11 mouse cellular contexts compared by ENCODE assay signal in genomic region chr11:94407803-94408321, GRCm38 (mm10). TPM values are rescaled to one million over a fixed set of nuclear protein-coding genes. Genes with fewer than 3 reads are reported as not detected.
DNase-seq lines count a peak whose midpoint lies in the region; ATAC-seq and TF ChIP-seq lines count a peak whose summit lies in the region.
"Had no signal": no experiment of that assay in that cellular context is flagged by ENCODE, and none has a peak within 500 bp of the region (broad histone marks: within the 10 kb centered on the region; RNA-seq: fewer than 3 reads in every experiment).

No protein-coding gene starts in this region.

- no peak overlapping the region for H3K4me2 ChIP-seq in intestine, embryonic 15.5 days (replicated peaks)
- H3K4me2 ChIP-seq in intestine, postnatal 0 days (replicated peaks; ENCODE audit: low read depth) = no peak overlapping the region
- no peak overlapping the region for H3K4me2 ChIP-seq in forebrain, postnatal 0 days (ENCODE audit: low read depth)
- H3K4me2 ChIP-seq in midbrain, embryonic 13.5 days (replicated peaks) = peak overlapping the region; percentile 22; the same call in 1 of the 2 replicates

- 50% methylated on average over 11 of the region's 11 CpGs for WGBS in intestine, embryonic 15.5 days
- 65% methylated on average over 11 of the region's 11 CpGs for WGBS in intestine, postnatal 0 days
- 25% methylated on average over 11 of the region's 11 CpGs for WGBS in forebrain, postnatal 0 days
- 13% methylated on average over 11 of the region's 11 CpGs for WGBS in midbrain, embryonic 13.5 days

- no peak for ATAC-seq in intestine, embryonic 15.5 days
- no peak for ATAC-seq in intestine, postnatal 0 days
- ATAC-seq in forebrain, postnatal 0 days = peak; percentile 79
- ATAC-seq in midbrain, embryonic 13.5 days = peak; percentile 80

- no peak overlapping the region for H3K4me3 ChIP-seq in intestine, embryonic 15.5 days (replicated peaks)
- H3K4me3 ChIP-seq in intestine, postnatal 0 days (ENCODE audit: low read depth, low read length) = no peak overlapping the region
- H3K4me3 ChIP-seq in forebrain, postnatal 0 days (ENCODE audit: low read depth, low read length) = no peak overlapping the region
- no peak overlapping the region for H3K4me3 ChIP-seq in midbrain, embryonic 13.5 days (replicated peaks)

- peaks cover 5% of the 10 kb centered on the region; the same call in 1 of the 2 replicates for H3K36me3 ChIP-seq in intestine, embryonic 15.5 days
- no peaks in the 10 kb centered on the region for H3K36me3 ChIP-seq in intestine, postnatal 0 days (ENCODE audit: control insufficient read depth, insufficient read depth)
- peaks cover 9% of the 10 kb centered on the region; the same call in 1 of the 2 replicates for H3K36me3 ChIP-seq in forebrain, postnatal 0 days (ENCODE audit: insufficient read depth)
- peaks cover 25% of the 10 kb centered on the region for H3K36me3 ChIP-seq in midbrain, embryonic 13.5 days

- peaks cover 25% of the 10 kb centered on the region for H3K4me1 ChIP-seq in intestine, embryonic 15.5 days (replicated peaks)
- H3K4me1 ChIP-seq in intestine, postnatal 0 days (replicated peaks; ENCODE audit: control insufficient read depth, insufficient read depth, low read length) = peaks cover 9% of the 10 kb centered on the region; the same call in 1 of the 2 replicates
- H3K4me1 ChIP-seq in forebrain, postnatal 0 days (ENCODE audit: insufficient read depth) = peaks cover 18% of the 10 kb centered on the region
- H3K4me1 ChIP-seq in midbrain, embryonic 13.5 days (replicated peaks) = peaks cover 81% of the 10 kb centered on the region

- DNase-seq in Muller cell, postnatal 12 days (ENCODE audit: inconsistent ontology term) = peak; percentile 49
- DNase-seq in forebrain, postnatal 0 days = peak; percentile 68
- DNase-seq in kidney, adult 9 months = no peak
- DNase-seq in adrenal gland, adult 8-10 months = no peak
- no peak for DNase-seq in cerebellum, adult 18-20 months
- DNase-seq: cerebellum, adult 9-10 months; thymus, postnatal 25 days had no signal

- H3K9ac ChIP-seq in intestine, embryonic 15.5 days = no peak overlapping the region
- H3K9ac ChIP-seq in intestine, postnatal 0 days (ENCODE audit: low read depth, low read length) = no peak overlapping the region
- H3K9ac ChIP-seq in forebrain, postnatal 0 days = peak overlapping the region; percentile 35
- peak overlapping the region; percentile 36; the same call in 1 of the 2 replicates for H3K9ac ChIP-seq in midbrain, embryonic 13.5 days (replicated peaks)
- H3K9ac ChIP-seq: liver, embryonic 14.5 days had no signal

- no peak for TF ChIP-seq CTCF in intestine, postnatal 0 days (IDR thresholded peaks at IDR 0.05; ENCODE audit: low read depth)
- TF ChIP-seq CTCF in forebrain, postnatal 0 days (IDR thresholded peaks at IDR 0.05; ENCODE audit: low read depth) = no peak

- H3K27ac ChIP-seq in intestine, embryonic 15.5 days = peak overlapping the region; percentile 9; the same call in 1 of the 2 replicates
- H3K27ac ChIP-seq in intestine, postnatal 0 days (ENCODE audit: low read depth, low read length) = no peak overlapping the region
- H3K27ac ChIP-seq in forebrain, postnatal 0 days (ENCODE audit: low read depth, low read length) = peak overlapping the region; percentile 88
- H3K27ac ChIP-seq in midbrain, embryonic 13.5 days = peak overlapping the region; percentile 92
- H3K27ac ChIP-seq: liver, embryonic 14.5 days had no signal

- no peaks in the 10 kb centered on the region for H3K27me3 ChIP-seq in intestine, embryonic 15.5 days (replicated peaks)
- H3K27me3 ChIP-seq in intestine, postnatal 0 days (replicated peaks; ENCODE audit: control insufficient read depth, insufficient read depth, low read length) = no peaks in the 10 kb centered on the region
- H3K27me3 ChIP-seq in forebrain, postnatal 0 days (ENCODE audit: insufficient read depth, low read length) = no peaks in the 10 kb centered on the region
- H3K27me3 ChIP-seq in midbrain, embryonic 13.5 days = no peaks in the 10 kb centered on the region

- no peaks in the 10 kb centered on the region for H3K9me3 ChIP-seq in intestine, embryonic 15.5 days
- no peaks in the 10 kb centered on the region for H3K9me3 ChIP-seq in intestine, postnatal 0 days (ENCODE audit: control insufficient read depth)
- no peaks in the 10 kb centered on the region for H3K9me3 ChIP-seq in forebrain, postnatal 0 days (ENCODE audit: low read length)
- H3K9me3 ChIP-seq in midbrain, embryonic 13.5 days = no peaks in the 10 kb centered on the region

RNA-seq across cellular contexts. Expression of gene Abcc3, which starts 15.1 kb away (rescaled TPM):
- polyA plus RNA-seq in intestine, embryonic 15.5 days (2015; fragmentation: Nextera tagmentation; extraction: Ambion mirVana) = 1.5 and 2.6 TPM in 2 replicates
- polyA plus RNA-seq in intestine, postnatal 0 days (2015; fragmentation: Nextera tagmentation; extraction: Ambion mirVana) = 3.2 and 3.9 TPM in 2 replicates
- total RNA-seq in forebrain, postnatal 0 days (2014; rRNA removed) = 1.1 and 1.6 TPM in 2 replicates
- 0.97 and 0.98 TPM in 2 replicates for polyA plus RNA-seq in forebrain, postnatal 0 days (2015; fragmentation: Nextera tagmentation; extraction: Ambion mirVana)
- 0.46 and 0.90 TPM in 2 replicates for polyA plus RNA-seq in midbrain, embryonic 13.5 days (2015; fragmentation: Nextera tagmentation; extraction: Ambion mirVana)
- 10 to 100 TPM in 2 of 4 experiments, 1 to 10 TPM in 2; 4.7 to 15.0 (median 9.4) TPM for total RNA-seq in adrenal gland, adult 8-10 months (2022)

Comparison
In these comparisons a context has a peak if more than half of its experiments do, and no peak if none do; other contexts are left out.
1. ATAC-seq: peak in forebrain, postnatal 0 days (single experiment) and midbrain, embryonic 13.5 days (single experiment); none in intestine, embryonic 15.5 days (single experiment) and intestine, postnatal 0 days (single experiment).
2. H3K9ac ChIP-seq: peak in forebrain, postnatal 0 days (single experiment) and midbrain, embryonic 13.5 days (single experiment); none in intestine, embryonic 15.5 days (single experiment) and intestine, postnatal 0 days (single experiment).
3. DNase-seq: peak in Muller cell, postnatal 12 days (single experiment) and forebrain, postnatal 0 days (single experiment); none in kidney, adult 9 months (single experiment), adrenal gland, adult 8-10 months (single experiment) and cerebellum, adult 18-20 months (0 of 2).